Mouse (Mus musculus) liver (tissue): ENCODE measurements around the gene Fstl3.
"Not testable (repeated sequence)": the region's sequence is repeated elsewhere in the genome, so short reads cannot be mapped to it uniquely, and the experiment has no call there.

ENCODE experiments used
- DNase-seq: peaks from one replicate; pipeline ENCODE4 v3.0.0-alpha.2; 2020; ENCODE audit warnings: mixed read lengths

Fstl3 gene

GRCm38 (mm10) chr10:79777103-79777531 lies at the start of gene Fstl3:
Gene Fstl3 (plus strand): TSS chr10:79777272.
- no peak for DNase-seq

- DNase-seq = no peak
Observed at GRCm38 (mm10) chr10:79728323-79729249, 48.5 kb upstream of the Fstl3 start.

- DNase-seq = no peak
Observed at GRCm38 (mm10) chr10:79729357-79729965, 47.6 kb upstream of the Fstl3 start.

- DNase-seq = peak; percentile 55
Observed at GRCm38 (mm10) chr10:79732500-79732899, 44.6 kb upstream of the Fstl3 start.

GRCm38 (mm10) chr10:79733847-79734246 lies 43.2 kb upstream of the Fstl3 start:
- DNase-seq = no peak

- DNase-seq = no peak
Observed at GRCm38 (mm10) chr10:79735361-79735760, 41.7 kb upstream of the Fstl3 start.

- DNase-seq = no peak
Observed at GRCm38 (mm10) chr10:79736706-79737105, 40.4 kb upstream of the Fstl3 start.

- no peak for DNase-seq
Observed at GRCm38 (mm10) chr10:79738259-79738658, 38.8 kb upstream of the Fstl3 start.

GRCm38 (mm10) chr10:79739234-79739633 lies 37.8 kb upstream of the Fstl3 start:
- DNase-seq = no peak

- no peak for DNase-seq
Observed at GRCm38 (mm10) chr10:79740863-79741262, 36.2 kb upstream of the Fstl3 start.

GRCm38 (mm10) chr10:79743161-79743560 lies 33.9 kb upstream of the Fstl3 start:
- DNase-seq = no peak

GRCm38 (mm10) chr10:79743650-79744365 lies 33.3 kb upstream of the Fstl3 start:
- no peak for DNase-seq

GRCm38 (mm10) chr10:79745411-79745810 lies 31.7 kb upstream of the Fstl3 start:
- no peak for DNase-seq

- DNase-seq = peak; percentile 97
Observed at GRCm38 (mm10) chr10:79745898-79746773, 30.9 kb upstream of the Fstl3 start, which contains the start of gene Polrmt. Gene Polrmt (minus strand): TSS chr10:79746581.

GRCm38 (mm10) chr10:79746774-79747151 lies 30.3 kb upstream of the Fstl3 start:
- DNase-seq = peak; percentile 65

- no peak for DNase-seq
Observed at GRCm38 (mm10) chr10:79748496-79748895, 28.6 kb upstream of the Fstl3 start.

GRCm38 (mm10) chr10:79754856-79755516 lies 22.1 kb upstream of the Fstl3 start, which contains the start of gene Fgf22:
Gene Fgf22 (plus strand): TSS chr10:79755076.
- DNase-seq = peak; percentile 84

- no peak for DNase-seq
Observed at GRCm38 (mm10) chr10:79755854-79756253, 21.2 kb upstream of the Fstl3 start.

GRCm38 (mm10) chr10:79756660-79757059 lies 20.4 kb upstream of the Fstl3 start:
- DNase-seq = no peak

GRCm38 (mm10) chr10:79759675-79760074 lies 17.4 kb upstream of the Fstl3 start:
- DNase-seq = not testable (repeated sequence)

GRCm38 (mm10) chr10:79760603-79761143 lies 16.4 kb upstream of the Fstl3 start:
- DNase-seq = no peak
